Mouse (Mus musculus) activated CD4-positive, CD25-positive, alpha-beta regulatory T cell (primary cell): Measurements from ENCODE around the gene Tex52. TPM values are rescaled to one million over a fixed set of nuclear protein-coding genes. Genes with fewer than 3 reads are reported as not detected.

Experiments
- polyA plus RNA-seq, 2 experiments: library from polyadenylated mRNA; unstranded; fragments of 100-300 nt; shearing (Covaris generic); gene quantifications; one replicate each; pipeline ENCODE4 v1.2.1; 2017

Gene Tex52
- polyA plus RNA-seq = under 1 TPM in 1 of 2 experiments, not detected in 1; 0.19 TPM

GRCm38 (mm10) chr6:128375192-128375591 is at the start of gene Tex52, which contains the start of gene Gm44596:
Tex52 (plus strand) TSS chr6:128375456.
Gm44596 (plus strand) TSS chr6:128375503.

GRCm38 (mm10) chr6:128355726-128356416 is 19.4 kb upstream of the Tex52 start, which contains the start of gene Tulp3:
Tulp3 (minus strand) TSS chr6:128355851.

GRCm38 (mm10) chr6:128362381-128363006 is 12.8 kb upstream of the Tex52 start, which contains the start of the genes Rhno1 and Foxm1:
Rhno1 (minus strand) TSS chr6:128362911.
Foxm1 (plus strand) TSS chr6:128362967.

GRCm38 (mm10) chr6:128398996-128399395 is 23.7 kb downstream of the Tex52 start, which contains the start of gene Nrip2:
Nrip2 (plus strand) TSS chr6:128399296.

GRCm38 (mm10) chr6:128424269-128425019 is 49.2 kb downstream of the Tex52 start, which contains the start of gene Itfg2:
Itfg2 (minus strand) TSS chr6:128424931.

Other genes with a start within 250 kb of the Tex52 start
- gene Tspan9, start 231.9 kb upstream of the Tex52 start, polyA plus RNA-seq = 10 to 100 TPM in 1 of 2 experiments, 1 to 10 TPM in 1; 3.1 to 33.7 TPM
- gene Tead4, start 74.6 kb upstream of the Tex52 start, polyA plus RNA-seq = not detected
- gene Tulp3, start 19.6 kb upstream of the Tex52 start, polyA plus RNA-seq = 1 to 10 TPM; 1.1 to 2.3 TPM
- gene Rhno1, start 12.5 kb upstream of the Tex52 start, polyA plus RNA-seq = 10 to 100 TPM; 59.5 to 68.6 TPM
- gene Foxm1, start 12.5 kb upstream of the Tex52 start, polyA plus RNA-seq = 10 to 100 TPM in 1 of 2 experiments, 1 to 10 TPM in 1; 8.6 to 12.7 TPM
- not detected for gene Gm44596, start within 50 bp of the Tex52 start, polyA plus RNA-seq
- gene Nrip2, start 23.8 kb downstream of the Tex52 start, polyA plus RNA-seq = 1 to 10 TPM in 1 of 2 experiments, under 1 TPM in 1; 0.88 to 1.2 TPM
- 10 to 100 TPM; 21.9 to 28.9 TPM for gene Itfg2, start 49.5 kb downstream of the Tex52 start, polyA plus RNA-seq
- 100 to 1,000 TPM; 106 to 117 TPM for gene Fkbp4, start 63.2 kb downstream of the Tex52 start, polyA plus RNA-seq
- under 1 TPM in 1 of 2 experiments, not detected in 1; 0.55 TPM for gene Pzp, start 151.3 kb downstream of the Tex52 start, polyA plus RNA-seq
- under 1 TPM; 0.06 to 0.57 TPM for gene A2ml1, start 206.2 kb downstream of the Tex52 start, polyA plus RNA-seq
- gene Klrb1a, start 248.1 kb downstream of the Tex52 start, polyA plus RNA-seq = not detected